Mouse (Mus musculus) thymus, adult 18-20 months (tissue): ENCODE data around the gene Zfp750.
A peak's percentile ranks its signal among the peaks of the same experiment; 100 is the strongest.

ENCODE experiments used
- DNase-seq, 2 experiments: peaks; one replicate each; pipeline ENCODE4 v3.0.0; 2022; ENCODE audit warnings: mixed read lengths in 2 of 2

Zfp750 gene

DNA sequence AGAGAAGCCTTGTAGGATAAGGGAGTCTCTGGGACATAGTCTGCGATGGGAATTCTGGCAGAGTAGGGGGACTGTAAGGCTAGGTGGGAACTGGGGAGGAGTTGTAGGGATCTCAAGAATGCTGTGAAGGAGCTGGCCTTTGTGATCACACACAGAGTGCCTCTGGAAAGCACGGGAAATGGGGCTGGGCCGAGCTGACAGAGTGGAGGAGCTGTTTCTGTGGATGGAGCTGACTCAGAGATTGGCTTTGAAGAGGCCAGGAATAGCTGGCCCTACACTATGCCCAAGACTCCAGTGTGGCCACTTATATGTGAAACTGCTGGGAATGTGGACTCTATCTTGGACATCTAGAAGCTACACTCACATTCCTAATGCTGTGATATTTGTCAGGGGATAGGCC, 17.4 kb upstream of the Zfp750 start:
- no peak for DNase-seq

- DNase-seq = no peak
These were observed 10.6 kb upstream of the Zfp750 start for GRCm38 (mm10) chr11:121529747-121530146.

DNA sequence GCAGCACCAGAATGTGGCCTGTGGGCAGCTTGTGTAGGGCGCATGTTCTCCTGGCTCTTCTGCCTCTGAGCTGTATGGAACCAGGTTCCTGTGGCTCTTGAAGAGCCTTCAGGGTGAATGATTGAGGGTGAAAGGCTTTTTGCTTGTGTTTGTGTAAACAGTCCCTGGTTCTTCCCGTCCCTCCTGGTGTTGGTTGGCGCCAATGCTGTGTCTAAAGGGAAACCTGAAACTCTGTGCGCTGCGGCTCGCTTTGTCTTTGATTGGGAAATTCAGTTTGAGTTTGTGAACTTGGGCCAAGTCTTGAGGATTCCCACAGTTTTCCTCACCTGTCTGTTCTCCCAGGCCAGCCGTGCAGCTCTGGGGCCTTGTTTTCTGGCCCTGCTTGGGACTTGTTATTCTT, 5.1 kb upstream of the Zfp750 start:
- no peak for DNase-seq

- no peak for DNase-seq
These were observed 3.1 kb upstream of the Zfp750 start for GRCm38 (mm10) chr11:121522156-121522762.

GRCm38 (mm10) chr11:121520761-121521160, 1.6 kb upstream of the Zfp750 start:
- DNase-seq = no peak

DNA sequence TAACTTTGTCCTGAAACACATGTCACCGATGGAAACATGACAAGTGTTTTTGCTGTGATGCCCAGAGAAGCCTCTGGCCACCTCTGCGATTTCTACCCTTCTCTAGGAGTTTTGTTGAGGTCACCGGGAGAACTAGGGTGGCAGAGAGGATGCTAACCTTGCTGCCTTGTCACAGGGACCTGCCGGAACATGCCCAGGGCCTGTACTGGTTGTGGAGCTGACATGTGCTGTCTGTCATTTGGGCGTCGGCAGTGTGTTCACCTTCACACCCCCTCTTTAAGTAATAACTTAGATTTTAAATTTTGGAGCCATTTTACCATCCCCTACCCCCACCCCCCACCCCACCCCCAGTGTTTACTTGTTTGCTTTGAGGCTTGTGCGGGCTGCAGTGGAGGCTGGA, 570 bp upstream of the Zfp750 start:
- DNase-seq = no peak

GRCm38 (mm10) chr11:121517687-121518465, 1.3 kb downstream of the Zfp750 start:
- DNase-seq = no peak

DNA sequence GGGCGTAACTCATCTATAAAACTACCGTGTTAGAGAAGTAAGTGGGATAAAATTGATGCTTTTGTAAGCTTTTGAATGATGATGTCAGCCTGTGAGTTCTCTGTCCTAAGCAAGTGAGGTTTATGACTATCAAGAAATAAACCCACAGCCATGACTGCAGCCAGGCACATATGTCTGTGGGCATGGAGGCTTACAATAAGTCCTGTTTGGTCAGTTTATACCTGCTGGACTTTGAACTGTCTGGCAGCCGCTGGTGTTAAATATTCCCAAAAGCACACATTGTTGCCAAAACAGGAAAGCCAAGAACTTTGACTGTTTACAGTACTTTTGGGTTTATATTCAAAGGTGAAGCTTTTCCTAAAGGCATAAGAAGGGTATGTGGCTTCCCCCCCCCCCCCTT, 2.2 kb downstream of the Zfp750 start:
- DNase-seq = no peak

GRCm38 (mm10) chr11:121515996-121516395, 3.1 kb downstream of the Zfp750 start:
- no peak for DNase-seq

- DNase-seq = no peak
These were observed 6.1 kb downstream of the Zfp750 start for GRCm38 (mm10) chr11:121512896-121513572.

DNA sequence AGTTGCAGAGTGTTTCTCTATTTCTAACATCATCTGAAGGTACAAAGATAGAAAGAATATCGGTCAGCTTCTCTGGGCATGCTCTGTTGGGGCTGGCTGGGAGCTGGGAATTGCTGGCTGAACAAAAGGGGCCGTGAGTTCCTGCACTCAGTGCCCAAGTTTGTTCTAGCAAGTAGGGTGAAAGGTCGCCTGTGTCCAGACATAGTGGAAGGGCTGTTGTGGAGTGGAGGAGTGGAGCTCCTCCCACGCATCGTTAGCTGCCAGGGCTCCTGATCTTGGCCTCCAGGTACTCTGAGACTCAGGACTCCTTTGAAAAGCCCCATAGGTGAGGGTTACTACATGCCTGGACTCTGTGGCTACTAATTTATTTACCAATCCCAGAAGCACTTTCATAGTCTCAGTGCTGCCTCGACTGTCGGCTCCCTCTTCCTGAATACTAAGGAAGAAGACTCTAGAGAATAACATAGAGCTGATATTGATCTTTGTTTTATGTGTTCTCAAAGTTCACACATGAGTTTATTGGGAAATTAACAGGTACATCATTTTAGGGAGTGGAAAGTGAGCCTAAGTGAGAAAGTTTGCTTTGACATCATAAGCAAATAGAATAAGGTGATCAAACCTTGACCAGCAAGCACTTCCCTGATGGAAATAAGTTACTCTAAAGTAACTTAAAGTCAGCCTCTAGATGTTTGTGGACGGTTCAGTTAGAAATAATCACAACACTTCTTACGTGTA, 8.5 kb downstream of the Zfp750 start:
- DNase-seq = no peak

GRCm38 (mm10) chr11:121508478-121508877, 10.7 kb downstream of the Zfp750 start:
- no peak for DNase-seq

- no peak for DNase-seq
These were observed 16.9 kb downstream of the Zfp750 start for GRCm38 (mm10) chr11:121502000-121502860.

GRCm38 (mm10) chr11:121501525-121501924, 17.6 kb downstream of the Zfp750 start:
- DNase-seq = no peak

- DNase-seq = no peak
These were observed 18.5 kb downstream of the Zfp750 start for GRCm38 (mm10) chr11:121500595-121500994.

DNA sequence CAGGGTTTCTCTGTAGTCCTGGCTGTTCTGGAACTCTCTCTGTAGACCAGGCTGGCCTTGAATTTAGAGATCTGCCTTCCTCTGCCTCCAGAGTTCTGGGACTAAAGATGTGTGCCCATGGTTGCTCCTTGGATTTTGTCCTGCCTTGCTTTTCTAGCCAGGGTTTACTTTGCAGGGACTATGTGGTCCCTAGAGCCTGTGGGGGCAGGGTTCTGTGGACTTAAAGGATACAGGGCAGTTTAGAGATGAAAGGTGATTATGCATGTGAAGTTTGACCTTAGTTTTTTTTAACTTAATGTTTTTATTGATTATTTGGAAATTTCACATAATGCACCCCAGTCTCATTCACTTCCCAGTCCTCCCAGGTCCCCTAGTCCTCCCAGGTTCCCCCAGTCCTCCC, 28.5 kb downstream of the Zfp750 start:
- no peak for DNase-seq

DNA sequence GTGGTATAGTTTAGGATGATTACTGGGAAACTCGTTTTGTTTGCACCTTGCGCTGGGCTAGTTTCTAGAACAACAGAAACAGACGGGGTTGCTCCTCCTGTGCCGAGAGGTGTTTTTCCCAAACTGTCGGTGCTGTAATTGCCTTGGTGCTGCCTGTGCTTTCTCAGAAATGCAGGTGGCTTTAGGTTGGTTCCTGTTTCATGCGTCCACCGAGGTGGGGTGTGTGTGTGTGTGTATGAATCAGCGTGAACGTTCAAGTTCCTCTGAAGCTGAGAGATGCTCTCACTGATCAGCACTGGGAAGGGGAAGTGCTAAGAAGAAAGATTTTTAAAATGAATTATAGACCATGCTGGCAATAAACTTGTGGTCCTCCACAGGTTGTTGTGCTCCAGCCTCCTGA, 33.3 kb downstream of the Zfp750 start:
- no peak for DNase-seq

DNA sequence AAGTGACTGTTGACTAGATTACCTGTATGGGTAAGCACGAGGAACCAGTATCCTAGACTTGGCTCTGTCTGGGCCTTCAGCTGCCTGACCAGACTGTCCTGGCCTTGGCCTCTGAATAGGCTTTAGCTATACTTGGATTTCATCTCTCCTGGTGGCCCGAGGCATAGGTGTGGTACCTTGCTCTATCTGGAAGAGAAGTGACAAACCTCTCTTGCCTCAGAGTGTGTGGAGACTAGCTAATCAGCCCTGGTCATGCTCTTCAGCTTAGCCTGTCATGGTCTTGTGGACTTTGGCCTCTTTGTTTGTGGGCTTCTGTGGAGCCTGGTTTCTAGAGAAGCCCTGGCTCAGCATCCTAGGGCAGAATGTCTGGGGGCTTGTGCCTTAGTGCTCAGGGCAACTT, 38.0 kb downstream of the Zfp750 start:
- no peak for DNase-seq

DNA sequence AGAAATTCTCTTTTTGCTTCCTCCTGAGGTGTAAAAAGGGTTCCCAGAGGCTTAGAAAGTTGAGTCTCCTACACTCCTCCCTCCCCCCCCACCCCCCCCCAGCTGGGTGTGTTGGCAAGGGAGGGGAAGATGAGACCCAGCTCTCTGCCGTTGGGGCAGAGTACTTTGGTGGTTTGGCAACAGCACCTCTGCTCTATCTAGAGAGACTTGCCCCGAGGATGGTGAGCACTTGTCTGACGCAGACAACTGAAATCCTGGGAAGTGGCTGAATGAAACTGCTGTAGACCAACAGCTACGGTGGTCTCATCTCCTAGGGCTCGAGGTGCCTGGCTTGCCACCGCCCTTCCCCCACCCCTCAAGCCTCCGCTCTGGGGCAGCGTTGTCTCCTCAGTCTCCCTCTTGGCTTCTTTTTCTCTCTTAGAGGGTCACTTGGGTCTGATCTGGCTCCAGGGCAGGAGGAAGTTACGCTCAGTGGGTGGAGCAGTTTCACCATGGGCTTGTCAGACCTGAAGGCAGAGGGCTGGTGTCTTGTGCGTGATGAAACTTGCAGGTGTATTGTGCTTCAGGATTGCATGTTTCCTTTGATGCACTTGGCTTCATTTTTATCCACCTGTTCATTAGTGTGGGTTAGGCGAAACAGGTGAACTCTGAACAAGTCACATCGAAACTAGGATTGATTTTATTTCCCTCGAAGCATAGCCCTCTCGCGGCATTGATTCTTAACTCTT, 39.5 kb downstream of the Zfp750 start:
- DNase-seq = no peak

- DNase-seq = peak; percentile 21 to 31
These were observed 43.3 kb downstream of the Zfp750 start for GRCm38 (mm10) chr11:121475699-121476415.

GRCm38 (mm10) chr11:121474831-121475230, 44.3 kb downstream of the Zfp750 start:
- no peak for DNase-seq
